Mouse (Mus musculus) fat pad, adult 2 months (tissue): Measurements from ENCODE around the gene Gpr22.

ENCODE experiments used
- DNase-seq: peaks from one replicate; pipeline ENCODE4 v3.0.0-alpha.2; 2011; ENCODE audit warnings: low read depth, low spot score; ENCODE audit errors: extremely low read depth

The Gpr22 gene

GRCm38 (mm10) chr12:31686679-31687078 lies 27.1 kb downstream of the Gpr22 start:
- DNase-seq = no peak

GRCm38 (mm10) chr12:31667187-31667586 lies 46.6 kb downstream of the Gpr22 start:
- no peak for DNase-seq

GRCm38 (mm10) chr12:31665999-31666398 lies 47.7 kb downstream of the Gpr22 start:
- DNase-seq = no peak
